Mouse (Mus musculus) 416B (cell line): ENCODE measurements at regions not wholly inside any gene's neighbourhood (a gene's known extent, or its start where the extent isn't known, plus 50 kb on each side); places are given as distances from the start of the nearest gene placed in this dataset.

Experiments
- DNase-seq: peaks from one replicate; pipeline ENCODE4 v3.0.0; 2011; ENCODE audit warnings: low read depth

GRCm38 (mm10) chr16:92239812-92240211 lies 52.4 kb upstream of the Kcne2 start:
- peak; percentile 37 for DNase-seq

- DNase-seq = no peak
These were observed 50.1 kb upstream of the Kcne2 start for GRCm38 (mm10) chr16:92241989-92242644.
